Mouse (Mus musculus): ENCODE measurements around the gene Klf12.
A peak's percentile ranks its signal among the peaks of the same experiment; 100 is the strongest.

The Klf12 gene

DNA sequence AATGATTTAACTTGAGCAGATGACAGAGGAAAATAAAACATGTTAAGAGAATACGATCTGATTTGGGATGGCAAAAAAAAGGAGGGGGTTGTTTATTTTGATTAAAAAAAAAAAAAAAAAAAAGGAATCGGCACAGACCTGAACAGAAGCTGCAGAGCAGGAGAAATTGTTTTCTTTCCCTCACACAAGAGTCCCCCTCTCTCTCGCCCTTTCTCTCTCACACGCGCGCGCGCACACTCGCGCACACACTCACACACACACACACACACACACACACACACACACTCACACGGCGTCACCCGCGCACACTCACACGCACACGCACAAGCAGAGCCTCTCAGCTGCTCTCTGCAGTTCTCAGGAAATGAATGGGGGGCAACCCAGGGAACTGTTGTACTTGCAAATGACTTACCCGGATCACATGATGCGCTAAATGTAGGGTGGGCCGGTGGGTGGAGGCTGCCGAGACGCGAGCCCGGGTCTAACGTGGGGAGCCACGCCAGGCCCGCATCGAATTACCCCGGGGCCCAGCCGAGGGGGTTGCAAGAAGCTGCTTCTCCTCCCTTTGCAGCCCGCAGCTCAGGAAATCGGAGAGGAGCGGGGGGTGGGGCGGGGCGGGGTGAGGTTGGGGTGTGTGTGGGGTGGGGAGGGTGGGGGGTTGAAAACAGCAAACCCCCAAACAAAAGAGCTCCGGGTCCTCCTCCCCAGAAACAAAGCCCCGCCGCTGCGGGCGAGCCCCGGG is at the start of gene Klf12:
Gene Klf12 (minus strand): TSS at position 561 of the 742 bp plus-strand sequence.
- DNase-seq (ENCODE audit: low spot score), result peak; percentile 23

DNA sequence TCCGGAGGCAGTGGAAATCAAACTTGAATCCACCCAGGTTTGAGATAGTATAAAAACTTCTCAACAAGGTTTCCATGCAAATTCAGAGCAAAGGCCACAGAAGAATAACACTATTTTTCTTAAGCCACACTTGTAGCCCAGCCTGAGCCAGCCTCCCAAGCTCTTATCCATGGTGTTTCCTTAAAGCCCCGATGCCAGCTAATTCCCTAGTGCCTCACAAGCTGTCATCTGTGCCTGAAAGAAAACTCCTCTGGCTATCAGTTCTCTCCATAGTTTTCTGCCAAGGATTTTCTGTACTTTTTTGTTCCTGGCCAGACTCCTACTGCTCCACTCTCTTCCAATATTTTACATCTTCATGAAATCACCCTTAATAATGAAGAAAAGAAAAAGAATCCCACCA is 48.9 kb upstream of the Klf12 start:
- no peak for DNase-seq (ENCODE audit: low spot score)

DNA sequence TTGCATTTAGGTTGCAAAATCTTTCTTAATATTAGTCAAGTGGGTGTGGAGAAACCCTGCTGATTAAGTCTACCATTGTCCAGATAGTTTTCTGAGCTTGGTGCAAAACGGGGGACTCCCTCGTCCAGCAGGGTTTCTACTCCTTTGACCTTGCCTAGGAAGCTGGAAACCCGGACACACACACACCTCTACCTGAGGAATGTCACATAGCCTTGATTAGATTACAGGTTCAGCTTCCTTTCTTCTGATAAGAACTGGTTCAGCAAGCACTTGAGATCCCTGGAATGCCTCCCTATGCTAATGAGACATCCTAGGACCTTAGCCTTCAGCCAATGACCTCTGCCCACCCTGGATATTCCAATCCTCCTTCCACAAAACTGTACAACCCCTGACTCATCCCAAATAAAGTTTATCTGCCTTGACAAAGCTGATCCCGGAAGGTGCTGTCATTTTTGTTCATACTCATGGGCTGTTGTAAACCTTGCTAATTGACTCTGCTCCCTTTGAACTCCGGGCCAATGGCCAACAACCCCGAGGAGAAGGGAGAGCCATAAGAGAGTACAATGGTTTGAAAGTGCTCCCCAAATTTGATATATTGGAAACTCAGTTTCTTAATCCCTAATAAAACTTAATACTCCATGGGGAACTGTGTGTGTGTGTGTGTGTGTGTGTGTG is 44.3 kb upstream of the Klf12 start:
- DNase-seq (ENCODE audit: low spot score), result no peak

DNA sequence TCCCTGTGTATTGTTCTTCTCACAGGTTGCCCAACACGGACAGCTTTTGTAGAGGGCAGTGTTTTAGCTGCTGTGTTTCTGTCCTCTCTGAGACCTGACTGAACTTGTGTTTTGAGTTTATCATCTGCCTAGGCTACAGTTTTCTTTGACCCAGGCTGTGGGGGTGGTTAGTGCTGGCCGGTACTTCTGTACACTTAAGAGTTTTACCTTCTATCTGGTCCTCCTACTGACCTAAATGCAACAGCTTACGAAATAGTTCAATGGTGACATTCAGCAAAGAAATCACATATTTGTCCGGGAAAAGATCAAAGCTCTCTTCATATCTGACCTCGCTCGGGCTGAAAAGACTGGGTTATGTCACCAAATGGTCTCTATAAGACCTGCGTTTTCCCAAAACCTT is 39.8 kb upstream of the Klf12 start:
- DNase-seq (ENCODE audit: low spot score), result no peak

DNA sequence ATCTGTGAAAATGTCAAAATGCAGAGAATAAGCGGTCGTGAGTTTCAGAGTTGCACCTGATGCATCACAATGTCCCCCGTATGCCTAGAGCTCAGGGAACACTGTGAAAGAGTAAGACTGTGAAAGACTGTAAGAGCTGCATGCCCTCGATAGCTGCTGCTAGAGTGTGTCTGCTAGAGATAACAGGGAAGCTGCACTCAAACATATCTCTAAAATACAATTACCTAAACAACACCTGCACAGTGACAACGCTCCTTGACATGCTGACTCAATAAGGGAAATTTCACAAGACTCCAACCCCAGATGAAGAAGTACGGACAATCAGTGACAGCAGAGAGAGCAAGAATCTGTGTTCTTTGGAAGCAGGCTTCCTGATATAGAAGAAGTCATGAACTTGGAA is 37.5 kb upstream of the Klf12 start:
- no peak for DNase-seq (ENCODE audit: low spot score)

DNA sequence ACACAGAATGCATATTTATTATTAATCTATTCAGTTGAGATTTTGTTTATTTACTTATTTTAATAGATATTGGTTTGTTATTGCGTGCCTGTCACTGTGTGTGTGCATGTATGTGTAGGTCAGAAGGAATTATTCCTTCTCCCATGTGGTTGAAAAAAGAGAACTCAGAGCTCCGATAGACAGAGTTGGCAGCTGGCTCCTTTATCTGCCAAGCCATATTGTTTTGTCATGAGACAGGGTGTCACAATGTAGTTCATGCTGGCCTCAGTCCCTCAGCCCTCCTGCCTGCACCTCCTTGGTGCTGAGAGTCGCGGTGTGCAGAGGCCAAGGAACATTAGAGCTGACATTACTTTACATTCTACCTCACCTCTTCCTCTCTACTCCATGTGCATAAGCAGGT is 32.3 kb upstream of the Klf12 start:
- no peak for DNase-seq (ENCODE audit: low spot score)

DNA sequence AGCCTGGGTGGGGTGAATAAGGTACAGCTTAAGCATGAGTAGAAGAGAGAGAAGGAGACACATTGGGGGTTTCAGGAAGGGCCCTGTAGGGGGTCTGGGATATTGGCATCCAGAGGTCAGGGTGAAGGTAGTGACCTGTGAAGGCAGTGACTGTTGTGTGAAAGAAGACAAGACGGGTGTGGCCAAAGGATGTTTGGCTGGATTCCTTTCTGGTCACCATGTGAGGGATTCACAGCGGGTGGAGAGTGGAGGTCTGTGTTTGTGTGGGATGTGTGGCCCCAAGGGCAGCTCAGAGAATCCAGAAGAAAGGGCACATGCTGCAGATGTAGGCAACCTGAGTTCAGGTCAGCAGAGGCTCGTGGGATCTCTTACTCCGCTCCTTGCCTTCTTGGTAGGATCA is 29.6 kb upstream of the Klf12 start:
- DNase-seq (ENCODE audit: low spot score), result no peak

DNA sequence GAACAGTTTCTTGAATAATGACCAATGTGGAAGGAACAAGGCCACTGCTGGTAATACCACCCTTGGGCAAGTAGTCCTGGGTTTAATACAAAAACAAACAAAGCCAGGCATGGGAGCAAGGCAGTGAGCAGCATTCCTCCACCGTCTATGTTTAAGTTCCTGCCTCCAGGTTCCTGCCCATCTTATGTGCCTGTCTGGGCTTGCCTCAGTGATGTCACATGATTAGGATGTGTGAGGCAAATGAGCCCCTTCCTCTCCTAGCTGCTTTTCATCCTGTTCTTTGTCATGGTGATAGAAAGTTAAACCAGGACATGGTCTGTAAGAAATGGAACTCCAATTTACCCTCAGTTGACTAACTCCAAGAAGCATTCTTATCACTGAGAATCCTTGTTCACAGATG is 16.4 kb upstream of the Klf12 start:
- no peak for DNase-seq (ENCODE audit: low spot score)

DNA sequence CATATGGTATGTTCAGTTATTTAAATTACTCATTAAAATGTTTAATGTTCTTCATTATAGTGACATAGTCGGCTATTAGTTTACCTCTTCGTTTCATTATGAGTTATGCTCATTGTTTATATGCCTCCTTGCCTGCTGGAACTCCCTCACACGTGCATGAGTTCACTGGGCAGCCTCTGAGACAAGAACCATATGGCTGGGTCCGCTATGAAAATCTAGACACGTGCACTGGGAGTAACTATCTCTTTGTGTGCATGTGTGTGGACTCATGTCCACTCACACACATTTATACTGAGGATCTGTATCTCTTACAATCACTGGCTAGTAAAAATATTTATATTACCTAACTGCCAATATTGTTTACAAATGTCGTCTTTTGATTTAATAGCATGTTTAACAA is 14.4 kb upstream of the Klf12 start:
- DNase-seq (ENCODE audit: low spot score), result no peak

DNA sequence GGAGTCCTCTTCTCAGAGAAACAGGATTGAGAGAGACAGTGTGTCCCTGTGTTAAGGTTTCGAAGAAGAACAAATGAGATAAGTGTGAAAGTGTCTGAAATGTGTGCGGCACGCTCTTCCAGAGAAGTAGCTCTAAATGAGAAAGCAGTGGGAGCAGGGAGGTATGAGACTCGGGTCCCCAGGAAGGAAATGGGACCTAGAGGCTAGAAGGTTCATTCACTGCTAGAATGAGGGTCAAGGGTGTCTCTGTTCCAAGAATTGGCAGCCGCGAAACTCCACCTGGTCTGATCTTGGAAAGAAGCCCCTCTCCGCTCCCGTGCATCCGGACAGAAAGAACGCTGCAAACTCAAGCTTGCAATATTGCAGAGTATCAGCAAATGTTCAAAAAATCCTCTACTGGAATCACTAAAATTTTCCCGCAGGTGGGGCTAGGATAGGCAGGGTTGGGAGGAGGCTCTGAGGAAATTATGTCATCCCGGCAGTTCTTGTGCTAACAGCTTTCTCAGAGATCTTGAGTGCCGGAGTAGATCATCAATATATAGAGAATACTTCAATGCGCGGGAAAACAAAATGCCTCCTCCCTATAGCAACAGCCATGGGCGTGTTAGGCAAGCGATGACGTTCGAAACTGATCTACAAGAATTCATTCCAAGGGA is 2.2 kb upstream of the Klf12 start:
- no peak for DNase-seq (ENCODE audit: low spot score)

DNA sequence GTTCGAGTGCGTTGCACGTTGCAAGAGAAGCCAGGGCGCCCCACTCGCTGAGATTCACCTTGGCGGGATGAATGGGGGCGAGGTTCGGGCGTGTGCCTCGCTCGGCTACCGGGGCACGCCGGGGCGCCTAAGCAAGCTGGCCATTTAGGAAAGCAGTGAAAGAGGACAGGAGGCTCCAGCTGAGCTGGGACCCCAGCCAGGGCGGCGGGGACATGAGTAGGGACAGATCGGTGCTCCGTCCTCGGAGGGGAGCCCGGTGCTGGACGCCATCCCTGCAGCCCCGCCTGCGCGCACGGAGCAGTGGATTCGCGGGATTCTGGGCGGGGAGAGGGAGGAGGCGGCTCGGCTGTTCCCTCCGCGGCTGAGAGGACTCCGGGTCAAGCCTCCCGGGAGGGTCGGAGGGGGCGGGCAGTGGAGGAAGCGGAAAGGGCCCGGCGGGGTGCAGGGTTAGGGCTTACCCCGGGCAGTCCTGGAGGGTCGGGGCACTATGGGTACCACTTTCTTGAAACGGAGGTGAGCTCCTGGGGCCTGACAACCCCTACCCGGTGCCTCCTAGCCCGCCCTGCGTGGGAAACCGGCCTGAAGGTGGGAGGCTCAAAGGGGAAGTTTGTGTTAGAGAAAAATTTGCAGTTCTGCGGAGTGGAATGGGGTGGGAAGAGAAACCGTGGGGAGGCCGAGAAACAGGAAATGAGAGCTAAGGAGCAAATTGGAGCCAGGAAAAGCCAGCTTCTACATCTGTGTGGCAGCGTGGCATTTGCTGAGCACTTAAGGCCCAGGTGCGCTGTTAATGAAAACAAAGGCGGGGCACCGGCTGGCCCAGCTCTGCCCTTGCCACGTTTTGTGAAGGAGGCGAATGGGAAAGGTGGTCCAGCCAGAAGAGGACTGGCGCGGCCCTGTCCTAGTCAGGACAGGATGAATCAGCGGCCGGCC is 1.4 kb upstream of the Klf12 start:
- peak; percentile 37 for DNase-seq (ENCODE audit: low spot score)

DNA sequence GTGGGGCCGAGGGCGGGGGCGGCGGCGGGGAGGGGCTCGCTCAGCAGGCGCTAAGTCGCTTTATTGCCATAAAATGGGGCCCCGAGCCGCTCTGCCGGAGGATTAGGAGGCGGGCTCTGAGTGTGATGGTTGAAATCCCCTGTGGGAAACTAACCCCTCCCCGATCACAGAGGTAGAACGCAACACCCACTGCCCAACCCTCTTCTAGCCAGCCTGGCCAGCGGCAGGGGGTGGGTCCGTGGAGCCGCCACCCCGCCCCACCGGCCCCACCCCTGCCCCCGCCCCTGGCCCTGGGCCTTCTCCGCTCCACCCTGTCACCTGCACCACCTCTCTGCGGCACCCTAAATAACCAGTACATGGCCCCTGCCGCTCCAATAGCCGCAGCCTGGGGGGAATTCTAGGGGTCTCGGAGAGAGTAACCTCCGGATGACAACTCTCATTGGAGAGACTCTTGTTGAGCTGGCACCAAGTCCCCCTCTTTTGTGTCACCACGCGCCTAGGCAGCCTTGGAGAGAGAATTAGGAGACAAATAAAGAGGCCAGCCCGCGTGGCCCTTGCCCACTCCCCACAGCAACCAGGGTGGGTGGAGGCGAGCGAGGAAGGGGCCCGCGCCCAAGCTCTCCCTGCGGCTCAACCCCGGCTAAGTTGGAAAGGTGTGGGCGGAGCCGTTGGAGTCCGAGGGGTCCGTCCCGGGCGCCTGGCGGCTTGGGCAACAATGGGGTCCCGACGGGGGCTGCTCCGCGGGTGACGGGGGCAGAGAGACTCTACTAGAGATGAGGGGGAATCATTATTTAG is 579 bp upstream of the Klf12 start:
- peak; percentile 8 for DNase-seq (ENCODE audit: low spot score)

DNA sequence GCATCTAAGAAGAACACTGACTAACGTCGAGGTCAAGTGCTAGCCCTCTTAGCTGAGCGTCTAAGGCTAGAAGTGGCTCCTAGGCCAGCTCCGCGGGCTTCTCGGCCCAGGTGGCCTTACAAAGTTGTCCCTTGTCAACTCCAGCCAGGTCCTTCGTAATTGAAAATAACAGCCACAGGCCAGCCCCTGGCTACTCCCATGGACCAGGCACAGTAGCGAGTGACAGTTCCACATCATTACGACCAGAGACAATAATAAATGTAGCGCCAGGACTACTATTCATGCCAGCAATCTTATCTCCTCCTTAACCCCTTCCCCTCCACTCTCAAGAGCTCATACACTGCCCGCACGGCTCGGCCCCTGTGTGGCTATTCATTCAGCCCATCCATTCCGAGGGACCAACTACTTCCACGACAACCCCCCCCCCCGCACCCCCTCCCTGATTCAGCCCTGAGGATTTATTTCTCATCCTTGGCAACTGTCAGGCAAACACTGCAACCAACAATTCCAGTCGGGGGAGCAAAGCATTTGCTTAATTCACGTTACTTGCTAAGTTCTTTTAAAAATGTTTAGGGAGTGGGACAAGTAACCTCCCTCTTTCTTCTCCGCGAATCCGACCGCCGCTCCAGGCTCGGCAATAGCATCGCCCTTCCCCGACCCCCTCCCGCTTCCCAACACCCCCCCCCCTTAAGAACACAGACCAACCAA is 914 bp downstream of the Klf12 start:
- no peak for DNase-seq (ENCODE audit: low spot score)

DNA sequence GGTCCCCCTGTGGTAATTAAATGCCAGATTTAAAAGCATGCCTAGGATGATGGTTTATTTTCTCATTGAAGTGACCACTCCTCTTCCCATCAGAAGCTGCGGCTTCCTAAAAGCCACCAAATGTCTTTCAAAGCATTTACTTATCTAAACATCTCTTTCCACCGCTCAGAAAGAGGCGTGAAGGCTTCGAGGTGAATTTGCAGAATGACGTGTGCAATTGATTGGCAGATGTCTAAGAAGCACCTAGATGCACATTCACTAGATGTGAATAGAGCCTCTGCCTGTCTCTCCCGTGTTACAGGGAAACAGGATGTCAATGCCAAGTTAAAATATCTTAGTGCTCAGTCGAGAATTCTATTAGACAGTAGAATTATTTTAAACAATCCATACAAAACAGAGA is 1.8 kb downstream of the Klf12 start:
- no peak for DNase-seq (ENCODE audit: low spot score)

DNA sequence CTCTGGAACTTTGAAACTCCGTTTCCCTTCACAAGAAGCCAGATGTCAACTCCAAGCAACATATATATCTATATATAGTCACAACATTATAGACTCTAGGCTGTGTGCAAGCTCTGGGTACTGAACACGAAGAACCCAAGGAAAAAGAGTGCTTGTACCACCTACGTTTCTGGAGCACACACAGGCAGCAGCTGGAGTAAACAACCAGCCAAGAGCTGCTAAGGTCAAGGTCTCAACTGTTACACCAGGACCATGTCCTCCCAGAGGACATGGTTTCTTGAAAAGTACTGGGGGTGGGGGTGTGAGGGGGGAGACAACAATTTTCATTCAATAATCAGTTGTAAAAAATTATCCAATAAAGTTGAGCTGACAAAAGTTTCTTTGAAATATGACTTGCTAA is 2.7 kb downstream of the Klf12 start:
- no peak for DNase-seq (ENCODE audit: low spot score)

DNA sequence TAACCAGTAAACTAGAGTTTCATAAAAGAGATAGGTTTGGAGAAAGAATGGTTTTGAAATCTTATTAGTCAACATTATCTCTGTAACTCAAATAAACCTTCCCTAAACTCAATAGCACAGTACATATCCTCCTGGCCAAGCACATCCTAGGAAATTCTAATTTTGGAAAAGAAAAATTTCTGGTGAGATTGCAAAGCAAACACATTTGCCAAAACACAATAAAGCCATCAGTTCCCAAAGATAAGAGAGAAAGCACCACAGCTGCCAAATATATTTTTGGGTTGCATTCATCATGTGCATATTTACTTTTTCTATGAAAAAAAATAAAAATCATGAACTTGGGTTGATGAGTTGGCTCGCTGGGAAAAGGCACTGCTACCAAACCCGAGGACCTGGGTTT is 10.3 kb downstream of the Klf12 start:
- no peak for DNase-seq (ENCODE audit: low spot score)

DNA sequence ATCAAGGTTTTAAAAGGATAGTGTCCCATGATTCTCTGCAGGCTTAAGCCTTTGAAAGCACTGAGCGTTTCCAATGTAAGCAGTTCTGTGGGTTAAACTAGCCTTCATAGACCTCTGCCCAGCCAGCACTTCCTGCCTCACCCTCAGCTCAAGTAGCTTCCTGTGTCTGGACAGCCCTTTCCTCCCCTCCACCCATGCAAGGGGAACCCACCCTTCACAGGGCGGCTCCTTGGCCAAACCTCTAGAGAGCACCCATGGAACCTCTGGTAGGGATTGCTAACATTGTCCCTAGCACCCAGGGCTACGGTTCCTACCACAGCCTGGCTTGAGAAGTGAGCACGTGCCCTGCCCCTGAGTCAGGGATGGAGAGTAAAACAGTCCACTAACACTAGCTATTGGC is 23.9 kb downstream of the Klf12 start:
- DNase-seq (ENCODE audit: low spot score), result no peak

DNA sequence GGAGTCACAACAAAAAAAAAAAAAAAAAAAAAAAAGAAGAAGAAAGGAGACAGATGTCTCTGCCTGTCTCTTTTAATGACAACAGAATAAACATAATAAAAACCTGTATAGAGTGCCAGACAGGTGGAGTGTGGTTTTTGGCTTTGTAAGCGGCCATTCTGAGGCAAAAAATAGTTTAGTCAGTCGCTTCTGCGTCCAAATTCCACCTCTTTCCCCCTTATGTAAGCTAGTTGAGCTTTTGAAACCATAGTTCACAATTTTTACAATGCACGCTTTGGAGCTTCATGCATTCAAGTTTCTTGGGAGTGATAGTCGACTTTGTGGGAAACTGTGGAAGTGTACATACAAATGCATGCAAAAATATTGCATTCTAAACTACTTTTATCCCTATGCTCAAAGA is 41.4 kb downstream of the Klf12 start:
- no peak for DNase-seq (ENCODE audit: low spot score)

DNA sequence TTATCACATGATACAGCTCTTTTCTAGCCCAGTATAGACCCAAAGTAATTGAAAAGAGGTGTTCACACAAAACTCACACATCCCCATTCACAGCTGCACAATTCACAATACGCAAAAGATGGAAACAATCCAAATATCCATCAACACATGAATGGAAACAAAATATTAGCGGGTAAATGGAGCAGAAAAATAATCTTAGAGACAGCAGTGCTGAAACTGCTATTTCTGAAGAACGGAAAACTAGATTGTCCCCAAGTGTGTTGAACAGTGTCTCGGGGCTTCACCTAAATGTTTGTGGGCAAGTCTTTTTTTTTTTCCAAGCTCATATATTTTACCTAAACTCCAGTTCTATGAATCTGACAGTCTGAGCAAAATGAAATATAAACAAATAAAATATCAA is 44.6 kb downstream of the Klf12 start:
- no peak for DNase-seq (ENCODE audit: low spot score)

DNA sequence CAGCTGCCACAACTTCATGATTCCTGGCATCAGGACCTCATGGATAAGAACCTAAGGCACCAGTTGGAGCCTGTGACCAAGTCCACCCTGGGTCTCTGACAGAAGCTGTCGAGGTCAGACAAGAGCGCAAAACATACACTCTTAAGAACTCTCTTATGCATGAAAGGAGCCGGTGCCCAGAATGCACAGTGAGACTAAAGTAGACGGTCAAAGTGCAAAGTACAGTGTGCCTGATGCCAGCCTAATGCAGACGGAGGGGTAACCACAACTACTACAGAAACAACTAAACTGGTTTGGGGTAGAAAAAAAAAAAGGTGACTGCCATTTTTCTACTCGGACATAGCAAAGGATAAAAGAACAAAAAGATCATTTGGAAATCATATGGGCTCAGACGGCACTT is 47.7 kb downstream of the Klf12 start:
- DNase-seq (ENCODE audit: low spot score), result no peak

DNA sequence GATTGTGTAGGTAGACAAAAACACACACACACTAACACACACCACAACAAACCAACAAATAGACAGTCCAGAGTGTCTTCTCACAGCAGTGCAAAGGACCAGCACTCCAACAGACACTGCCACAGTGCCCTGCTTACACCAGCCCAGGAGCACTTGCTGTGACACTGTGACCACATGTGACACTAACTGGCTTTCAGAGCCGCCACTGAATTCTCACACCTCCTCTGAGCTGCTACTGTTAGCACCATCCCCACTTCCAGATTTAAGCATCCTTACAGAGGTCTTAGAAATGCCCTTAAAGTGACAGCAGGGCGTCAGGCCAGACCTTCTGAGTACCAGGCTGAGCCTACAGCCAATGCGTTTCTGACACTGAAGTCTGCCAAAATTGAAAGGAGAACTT is 48.7 kb downstream of the Klf12 start:
- no peak for DNase-seq (ENCODE audit: low spot score)
